Mouse (Mus musculus): ENCODE measurements around the gene Ccdc162. TPM values are rescaled to one million over a fixed set of nuclear protein-coding genes. Genes with fewer than 3 reads are reported as not detected.
"Not testable (repeated sequence)": the region's sequence is repeated elsewhere in the genome, so short reads cannot be mapped to it uniquely, and the experiment has no call there.

Ccdc162 gene
- polyA plus RNA-seq, 1 experiment from 2014 or later, result 0.69 TPM

DNA sequence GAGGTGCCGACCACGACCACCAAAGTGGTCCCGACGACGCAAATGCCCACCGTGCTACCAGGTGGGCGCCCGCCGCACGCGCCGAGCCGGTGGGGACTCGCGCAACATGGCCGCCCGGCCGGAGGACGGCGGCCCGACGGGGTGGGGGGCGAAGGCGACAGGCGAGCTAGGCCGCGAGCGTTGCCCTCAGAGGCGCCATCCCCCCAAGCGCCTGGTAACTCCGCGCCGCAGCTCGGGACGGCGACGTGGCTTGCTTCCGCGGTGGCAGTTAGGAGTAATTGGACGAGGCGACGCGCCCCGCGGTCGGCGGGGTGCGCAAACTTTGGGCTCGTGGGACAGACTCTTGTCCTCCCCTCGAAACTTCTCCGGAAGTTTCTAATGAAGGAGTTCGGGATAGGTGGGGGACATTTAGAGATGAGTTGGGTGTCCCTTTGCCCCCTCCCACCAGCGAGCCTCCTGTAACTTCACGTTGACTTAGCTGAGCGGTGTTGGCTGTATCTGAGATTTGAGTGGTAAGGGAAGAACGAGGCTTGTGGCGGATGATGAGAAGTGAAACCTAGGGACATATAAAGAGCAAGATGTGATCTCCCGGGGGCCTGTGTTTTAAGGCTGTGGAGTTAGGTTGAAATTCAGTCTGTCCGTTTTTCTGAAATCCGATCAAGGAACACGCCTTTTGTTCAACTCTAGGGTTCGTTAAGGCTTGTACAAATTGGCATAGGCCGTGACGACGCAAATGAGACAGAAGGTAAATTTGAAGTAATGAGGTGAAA, 196.6 kb downstream of the Ccdc162 start:
- peak overlapping the region; percentile 92 for H3K27ac ChIP-seq (replicated peaks; ENCODE audit: low read depth, low read length)
- H3K4me2 ChIP-seq (ENCODE audit: low read depth, low read length), result peak overlapping the region; percentile 64
- H3K4me1 ChIP-seq (ENCODE audit: control insufficient read depth, insufficient read depth, low read length), result no peaks in the 10 kb centered on the region; the same call in 1 of the 2 replicates
- ATAC-seq (replicated peaks; ENCODE audit: insufficient number of reproducible peaks, low FRiP score, low TSS enrichment, low read depth), result peak; percentile 41
- peak; percentile 54 for DNase-seq (ENCODE audit: low spot score)
- no peaks in the 10 kb centered on the region for H3K27me3 ChIP-seq (ENCODE audit: control insufficient read depth, insufficient read depth, low read length)
- H3K9me3 ChIP-seq (replicated peaks; ENCODE audit: control insufficient read depth, low read length), result no peaks in the 10 kb centered on the region
- peak overlapping the region; percentile 92 for H3K9ac ChIP-seq (replicated peaks; ENCODE audit: low read length)
- no peaks in the 10 kb centered on the region for H3K36me3 ChIP-seq (replicated peaks; ENCODE audit: control insufficient read depth, insufficient read depth, low read depth, low read length)
- under 1% methylated on average over 65 of the region's 65 CpGs for WGBS
- H3K4me3 ChIP-seq (ENCODE audit: low read depth, low read length), result peak overlapping the region; percentile 95

DNA sequence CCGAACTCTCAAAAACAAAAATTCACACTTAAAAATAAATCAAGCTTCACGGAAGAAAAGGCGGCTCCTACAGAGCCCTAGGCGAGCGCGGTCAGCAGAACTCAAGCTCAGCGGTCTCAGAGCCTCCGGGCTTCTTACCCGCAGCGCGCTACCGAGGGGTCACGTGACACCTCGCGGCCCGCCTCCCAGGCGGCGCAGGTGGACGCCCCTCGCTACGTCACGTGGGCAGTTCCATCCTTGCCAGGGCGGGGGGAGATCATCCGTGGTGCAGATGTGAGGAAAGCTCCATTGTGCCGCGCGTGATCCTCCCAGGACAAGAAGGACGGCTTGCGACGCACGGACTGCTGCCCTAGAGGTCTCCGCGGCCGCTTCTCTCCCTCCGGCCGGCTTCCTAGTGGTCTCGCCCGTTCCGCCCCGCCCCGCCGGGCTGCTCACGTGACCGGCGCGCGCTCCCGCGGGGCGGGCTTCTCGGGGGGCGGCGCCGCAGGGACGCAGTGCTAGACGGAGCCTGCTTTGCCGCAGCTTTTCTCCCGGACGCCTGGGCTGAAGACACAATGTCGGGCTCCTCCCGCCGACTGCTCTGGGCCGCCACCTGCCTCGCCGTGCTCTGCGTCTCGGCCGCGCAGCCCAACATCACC, 197.3 kb downstream of the Ccdc162 start, which contains the start of gene Cd164:
Gene Cd164 (plus strand): TSS at position 434 of the 638 bp plus-strand sequence.
- under 1% methylated on average over 67 of the region's 69 CpGs for WGBS
- H3K27me3 ChIP-seq (ENCODE audit: control insufficient read depth, insufficient read depth, low read length), result no peaks in the 10 kb centered on the region
- H3K9ac ChIP-seq (replicated peaks; ENCODE audit: low read length), result peak within 1 kb of the TSS; percentile 92
- H3K27ac ChIP-seq (replicated peaks; ENCODE audit: low read depth, low read length), result peak within 1 kb of the TSS; percentile 92
- H3K4me1 ChIP-seq (ENCODE audit: control insufficient read depth, insufficient read depth, low read length), result no peaks in the 10 kb centered on the region; the same call in 1 of the 2 replicates
- peak; percentile 95 for ATAC-seq (replicated peaks; ENCODE audit: insufficient number of reproducible peaks, low FRiP score, low TSS enrichment, low read depth)
- no peaks in the 10 kb centered on the region for H3K9me3 ChIP-seq (replicated peaks; ENCODE audit: control insufficient read depth, low read length)
- DNase-seq (ENCODE audit: low spot score), result peak; percentile 95
- no peaks in the 10 kb centered on the region for H3K36me3 ChIP-seq (replicated peaks; ENCODE audit: control insufficient read depth, insufficient read depth, low read depth, low read length)
- H3K4me3 ChIP-seq (ENCODE audit: low read depth, low read length), result peak within 1 kb of the TSS; percentile 95
- peak within 1 kb of the TSS; percentile 64 for H3K4me2 ChIP-seq (ENCODE audit: low read depth, low read length)

DNA sequence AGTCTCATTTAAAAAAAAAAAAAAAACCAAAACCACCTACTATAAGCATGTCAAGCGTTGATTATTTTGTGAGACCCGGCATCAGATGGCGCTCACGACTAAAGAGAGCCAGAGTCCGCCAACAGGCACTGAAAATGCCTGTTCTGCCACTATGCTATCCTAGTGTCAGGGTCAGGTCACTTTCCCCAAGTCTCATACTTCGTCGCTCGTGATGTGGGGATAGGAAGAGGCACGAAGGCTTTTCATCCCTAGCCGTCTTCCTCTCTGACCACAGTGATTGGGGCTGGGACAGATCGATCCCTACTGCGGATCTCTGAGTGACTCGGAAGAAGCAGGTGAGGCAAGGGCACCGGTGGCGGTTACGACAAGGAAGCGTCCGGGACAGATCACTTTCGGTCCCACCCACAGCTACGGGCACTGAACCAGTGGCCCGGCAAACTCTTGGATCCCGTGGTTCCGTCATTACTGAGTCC, 197.9 kb downstream of the Ccdc162 start:
- no peaks in the 10 kb centered on the region; the same call in 1 of the 2 replicates for H3K4me1 ChIP-seq (ENCODE audit: control insufficient read depth, insufficient read depth, low read length)
- peak; percentile 73 for ATAC-seq (replicated peaks; ENCODE audit: insufficient number of reproducible peaks, low FRiP score, low TSS enrichment, low read depth)

DNA sequence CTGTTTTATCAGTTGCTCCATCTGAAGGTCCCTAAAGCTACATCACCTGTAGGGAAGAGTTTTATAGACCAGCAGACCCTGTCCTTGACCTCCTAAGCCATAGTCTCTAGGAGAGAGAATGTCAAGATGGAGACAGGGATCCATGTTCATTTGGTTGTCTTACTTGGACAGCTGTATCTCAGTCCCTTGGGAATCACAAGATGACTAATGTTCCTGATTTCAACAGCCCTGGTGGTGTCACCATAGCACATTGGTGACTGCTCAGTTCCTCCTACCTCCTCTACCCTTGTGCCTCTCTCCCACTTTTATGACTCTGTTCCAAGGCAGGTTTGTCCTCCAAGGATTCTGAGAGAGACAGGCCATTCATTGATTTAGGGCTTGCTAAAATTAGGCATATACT, 201.5 kb downstream of the Ccdc162 start:
- ATAC-seq (replicated peaks; ENCODE audit: insufficient number of reproducible peaks, low FRiP score, low TSS enrichment, low read depth), result no peak
- no peaks in the 10 kb centered on the region for H3K36me3 ChIP-seq (replicated peaks; ENCODE audit: control insufficient read depth, insufficient read depth, low read depth, low read length)
- H3K27me3 ChIP-seq (ENCODE audit: control insufficient read depth, insufficient read depth, low read length), result no peaks in the 10 kb centered on the region
- no peak overlapping the region for H3K9ac ChIP-seq (replicated peaks; ENCODE audit: low read length)
- H3K4me2 ChIP-seq (ENCODE audit: low read depth, low read length), result no peak overlapping the region
- no peaks in the 10 kb centered on the region for H3K9me3 ChIP-seq (replicated peaks; ENCODE audit: control insufficient read depth, low read length)
- no peak for DNase-seq (ENCODE audit: low spot score)
- H3K4me3 ChIP-seq (ENCODE audit: low read depth, low read length), result no peak overlapping the region
- no peaks in the 10 kb centered on the region for H3K4me1 ChIP-seq (ENCODE audit: control insufficient read depth, insufficient read depth, low read length)
- H3K27ac ChIP-seq (replicated peaks; ENCODE audit: low read depth, low read length), result no peak overlapping the region

More for the DNA sequence above, 197.9 kb downstream of the Ccdc162 start:
- Histone ChIP-seq H3K4me2 (ENCODE audit: low read depth, low read length) (peak overlapping the region; percentile 64), H3K4me3 (ENCODE audit: low read depth, low read length) (peak overlapping the region; percentile 95), H3K27me3 (ENCODE audit: control insufficient read depth, insufficient read depth, low read length) (no peaks in the 10 kb centered on the region), H3K9me3 (replicated peaks; ENCODE audit: control insufficient read depth, low read length) (no peaks in the 10 kb centered on the region), H3K36me3 (replicated peaks; ENCODE audit: control insufficient read depth, insufficient read depth, low read depth, low read length) (no peaks in the 10 kb centered on the region), H3K9ac (replicated peaks; ENCODE audit: low read length) (peak overlapping the region; percentile 92), H3K27ac (replicated peaks; ENCODE audit: low read depth, low read length) (peak overlapping the region; percentile 92)
- WGBS, result under 1% methylated on average over 23 of the region's 23 CpGs
- DNase-seq (ENCODE audit: low spot score), result peak; percentile 78

DNA sequence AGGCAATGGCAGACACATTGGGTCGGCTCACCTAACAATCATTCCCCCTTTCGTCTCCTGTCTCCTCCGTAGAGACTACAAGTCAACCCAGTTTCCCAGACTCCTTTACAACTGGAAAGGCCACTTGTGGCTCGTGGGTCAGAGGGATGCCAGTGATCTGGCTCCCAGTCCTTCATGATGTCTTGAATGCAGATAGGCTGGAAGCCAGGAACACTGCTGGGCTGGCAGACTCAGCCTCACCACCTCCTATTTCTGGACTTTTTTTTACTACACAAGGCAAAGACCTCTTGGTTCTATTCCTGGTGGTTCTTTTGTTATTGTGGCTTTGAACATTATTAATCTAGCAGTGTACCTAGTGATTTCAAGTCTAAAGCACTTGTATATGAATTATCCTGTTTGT, 202.1 kb downstream of the Ccdc162 start:
- no peak overlapping the region for H3K9ac ChIP-seq (replicated peaks; ENCODE audit: low read length)
- no peak overlapping the region for H3K4me3 ChIP-seq (ENCODE audit: low read depth, low read length)
- DNase-seq (ENCODE audit: low spot score), result no peak
- H3K9me3 ChIP-seq (replicated peaks; ENCODE audit: control insufficient read depth, low read length), result no peaks in the 10 kb centered on the region
- no peak for ATAC-seq (replicated peaks; ENCODE audit: insufficient number of reproducible peaks, low FRiP score, low TSS enrichment, low read depth)
- H3K36me3 ChIP-seq (replicated peaks; ENCODE audit: control insufficient read depth, insufficient read depth, low read depth, low read length), result no peaks in the 10 kb centered on the region
- H3K27ac ChIP-seq (replicated peaks; ENCODE audit: low read depth, low read length), result no peak overlapping the region
- no peak overlapping the region for H3K4me2 ChIP-seq (ENCODE audit: low read depth, low read length)
- no peaks in the 10 kb centered on the region for H3K4me1 ChIP-seq (ENCODE audit: control insufficient read depth, insufficient read depth, low read length)
- WGBS, result 85% methylated on average over 4 of the region's 4 CpGs
- H3K27me3 ChIP-seq (ENCODE audit: control insufficient read depth, insufficient read depth, low read length), result no peaks in the 10 kb centered on the region

DNA sequence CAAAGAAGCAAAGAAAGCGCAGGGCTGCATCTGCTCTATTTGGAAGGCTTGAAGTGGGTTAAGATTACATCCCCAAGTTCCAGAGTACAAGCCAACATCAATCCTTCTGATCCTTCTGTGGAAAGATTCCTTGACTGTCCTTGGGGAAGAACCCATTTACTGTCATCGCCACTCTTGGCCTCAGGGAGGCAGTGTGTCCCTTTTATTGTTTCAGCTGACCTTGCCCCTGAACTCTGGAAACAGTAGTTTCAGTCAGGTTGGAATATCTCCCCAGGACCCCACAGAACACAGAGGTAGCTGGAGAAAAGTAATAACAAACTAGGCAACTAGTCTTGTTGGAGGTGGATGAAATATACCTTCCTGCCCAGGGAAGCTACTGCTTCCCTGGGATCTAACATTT, 207.3 kb downstream of the Ccdc162 start:
- no peak overlapping the region for H3K9ac ChIP-seq (replicated peaks; ENCODE audit: low read length)
- no peak overlapping the region for H3K27ac ChIP-seq (replicated peaks; ENCODE audit: low read depth, low read length)
- H3K36me3 ChIP-seq (replicated peaks; ENCODE audit: control insufficient read depth, insufficient read depth, low read depth, low read length), result no peaks in the 10 kb centered on the region
- no peak overlapping the region for H3K4me2 ChIP-seq (ENCODE audit: low read depth, low read length)
- DNase-seq (ENCODE audit: low spot score) (peak; percentile 43), ATAC-seq (replicated peaks; ENCODE audit: insufficient number of reproducible peaks, low FRiP score, low TSS enrichment, low read depth) (no peak)
- H3K4me3 ChIP-seq (ENCODE audit: low read depth, low read length), result no peak overlapping the region
- H3K27me3 ChIP-seq (ENCODE audit: control insufficient read depth, insufficient read depth, low read length), result no peaks in the 10 kb centered on the region
- H3K9me3 ChIP-seq (replicated peaks; ENCODE audit: control insufficient read depth, low read length), result no peaks in the 10 kb centered on the region
- 33% methylated on average over 2 of the region's 2 CpGs for WGBS
- H3K4me1 ChIP-seq (ENCODE audit: control insufficient read depth, insufficient read depth, low read length), result no peaks in the 10 kb centered on the region

DNA sequence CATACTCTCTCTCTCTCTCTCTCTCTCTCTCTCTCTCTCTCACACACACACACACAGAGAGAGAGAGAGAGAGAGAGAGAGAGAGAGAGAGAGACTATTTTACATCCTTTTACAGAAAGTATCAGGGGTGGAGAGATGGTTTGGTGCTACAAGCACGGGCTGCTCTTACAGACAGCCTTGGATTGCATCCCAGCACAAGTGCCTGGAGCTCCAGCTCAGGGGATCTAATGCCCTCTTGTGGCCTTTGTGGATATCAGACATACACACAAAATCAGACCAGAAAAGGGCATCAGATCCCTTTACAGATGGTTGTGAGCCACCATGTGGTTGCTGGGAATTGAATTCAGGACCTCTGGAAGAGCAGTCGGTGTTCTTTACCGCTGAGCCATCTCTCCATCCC, 211.0 kb downstream of the Ccdc162 start:
- H3K9me3 ChIP-seq (replicated peaks; ENCODE audit: control insufficient read depth, low read length); H3K4me1 ChIP-seq (ENCODE audit: control insufficient read depth, insufficient read depth, low read length); H3K27me3 ChIP-seq (ENCODE audit: control insufficient read depth, insufficient read depth, low read length); H3K4me3 ChIP-seq (ENCODE audit: low read depth, low read length); ATAC-seq (replicated peaks; ENCODE audit: insufficient number of reproducible peaks, low FRiP score, low TSS enrichment, low read depth); H3K36me3 ChIP-seq (replicated peaks; ENCODE audit: control insufficient read depth, insufficient read depth, low read depth, low read length); H3K4me2 ChIP-seq (ENCODE audit: low read depth, low read length); H3K9ac ChIP-seq (replicated peaks; ENCODE audit: low read length); H3K27ac ChIP-seq (replicated peaks; ENCODE audit: low read depth, low read length): not testable (repeated sequence)
- peak; percentile 88 for DNase-seq (ENCODE audit: low spot score)
- 3% methylated on average over 3 of the region's 3 CpGs for WGBS

DNA sequence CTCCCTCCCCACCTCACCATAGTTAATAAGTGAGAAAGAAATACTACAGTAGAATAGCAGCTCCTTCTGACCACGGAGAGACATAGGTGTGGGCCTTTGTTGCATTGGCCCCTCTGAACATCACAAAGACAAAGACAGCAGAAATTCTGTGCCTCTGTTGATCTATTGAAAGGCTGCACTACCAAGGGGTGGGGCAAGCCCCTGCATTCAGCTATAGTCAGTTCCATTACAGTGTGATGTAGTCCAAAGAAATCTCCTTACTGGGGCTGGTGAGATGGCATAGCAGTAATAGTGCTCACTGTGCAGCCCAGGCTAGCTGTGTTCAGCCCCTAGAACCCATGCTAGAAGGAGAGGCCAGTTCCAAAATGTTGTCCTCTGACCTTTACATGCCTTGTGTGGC, 211.4 kb downstream of the Ccdc162 start:
- Histone ChIP-seq H3K9me3 (replicated peaks; ENCODE audit: control insufficient read depth, low read length) (no peaks in the 10 kb centered on the region), H3K9ac (replicated peaks; ENCODE audit: low read length) (no peak overlapping the region), H3K36me3 (replicated peaks; ENCODE audit: control insufficient read depth, insufficient read depth, low read depth, low read length) (no peaks in the 10 kb centered on the region), H3K4me2 (ENCODE audit: low read depth, low read length) (no peak overlapping the region), H3K4me3 (ENCODE audit: low read depth, low read length) (no peak overlapping the region), H3K4me1 (ENCODE audit: control insufficient read depth, insufficient read depth, low read length) (no peaks in the 10 kb centered on the region), H3K27me3 (ENCODE audit: control insufficient read depth, insufficient read depth, low read length) (no peaks in the 10 kb centered on the region), H3K27ac (replicated peaks; ENCODE audit: low read depth, low read length) (no peak overlapping the region)
- DNase-seq (ENCODE audit: low spot score) (no peak), ATAC-seq (replicated peaks; ENCODE audit: insufficient number of reproducible peaks, low FRiP score, low TSS enrichment, low read depth) (no peak)
- 100% methylated on average over 1 of the region's 1 CpGs for WGBS

Data from embryonic facial prominence, embryonic 11.5 days (tissue).